In the genomic region with DNA sequence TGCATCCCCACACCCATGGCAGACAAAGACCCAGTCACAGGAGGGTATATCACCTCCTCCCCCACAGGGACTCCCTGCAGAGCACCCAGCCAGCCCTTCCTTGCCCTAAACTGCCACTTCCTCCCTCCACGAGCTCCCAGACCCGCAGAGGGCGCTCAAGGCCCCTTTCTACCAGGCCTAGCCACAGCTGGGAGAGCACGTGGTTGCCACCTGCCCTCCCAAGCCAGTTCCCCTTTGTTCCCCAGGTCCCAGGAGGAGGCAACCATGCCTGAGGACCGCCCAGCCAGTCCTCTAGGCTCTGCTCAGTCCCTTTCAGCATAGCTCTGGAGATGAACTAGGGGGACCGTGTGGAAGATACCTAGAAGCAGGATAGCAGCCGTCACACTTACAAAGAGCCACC, we compare ENCODE assay signal across 9 mouse cellular contexts. TPM values are rescaled to one million over a fixed set of nuclear protein-coding genes. Genes with fewer than 3 reads are reported as not detected.
DNase-seq lines count a peak whose midpoint lies in the region; ATAC-seq and TF ChIP-seq lines count a peak whose summit lies in the region.
"Had no signal": no experiment of that assay in that cellular context is flagged by ENCODE, and none has a peak within 500 bp of the region (broad histone marks: within the 10 kb centered on the region; RNA-seq: fewer than 3 reads in every experiment).

No protein-coding gene starts in this region.

- no peaks in the 10 kb centered on the region for H3K9me3 ChIP-seq in forebrain, embryonic 12.5 days
- no peaks in the 10 kb centered on the region for H3K9me3 ChIP-seq in lung, embryonic 14.5 days (ENCODE audit: low read depth, low read length)

- H3K36me3 ChIP-seq in forebrain, embryonic 12.5 days (replicated peaks), result no peaks in the 10 kb centered on the region
- H3K36me3 ChIP-seq in lung, embryonic 14.5 days (ENCODE audit: insufficient read depth), result no peaks in the 10 kb centered on the region

- ATAC-seq in forebrain, embryonic 12.5 days (ENCODE audit: low FRiP score), result peak; percentile 79
- peak; percentile 23 for ATAC-seq in lung, embryonic 14.5 days (ENCODE audit: insufficient read depth)

- TF ChIP-seq CTCF in layer of hippocampus, adult 2 months (conservative IDR thresholded peaks at IDR 0.05), result peak; percentile 87
- TF ChIP-seq CTCF in lung, embryonic 14.5 days (IDR thresholded peaks at IDR 0.05; ENCODE audit: low read depth), result peak; percentile 81

- no peak overlapping the region for H3K4me2 ChIP-seq in forebrain, embryonic 12.5 days
- H3K4me2 ChIP-seq in lung, embryonic 14.5 days, result no peak overlapping the region

- H3K4me3 ChIP-seq in forebrain, embryonic 12.5 days (replicated peaks), result no peak overlapping the region
- H3K4me3 ChIP-seq in layer of hippocampus, adult 2 months, result no peak overlapping the region
- no peak overlapping the region for H3K4me3 ChIP-seq in lung, embryonic 14.5 days (ENCODE audit: low read depth, low read length)

- DNase-seq in ES-CJ7 (ENCODE audit: low read depth, low spot score), result peak; percentile 99
- DNase-seq in adrenal gland, postnatal 36 days, result peak; percentile 89 to 93
- peak; percentile 89 to 93 for DNase-seq in heart, postnatal 10 days
- peak; percentile 82 to 84 for DNase-seq in layer of hippocampus, adult 2 months (ENCODE audit: low spot score in 2 of 2)
- DNase-seq in lung, embryonic 14.5 days, result peak; percentile 83
- DNase-seq in retina, postnatal 1 day, result peak; percentile 95
- DNase-seq in urinary bladder, postnatal 10 days (ENCODE audit: low spot score), result peak; percentile 52

- H3K27ac ChIP-seq in forebrain, embryonic 12.5 days, result peak overlapping the region; percentile 75
- peak overlapping the region; percentile 84 for H3K27ac ChIP-seq in layer of hippocampus, adult 2 months
- H3K27ac ChIP-seq in lung, embryonic 14.5 days (ENCODE audit: low read depth), result no peak overlapping the region
- H3K27ac ChIP-seq: macrophage had no signal

- 5% methylated on average over 7 of the region's 7 CpGs for WGBS in forebrain, embryonic 12.5 days
- 15% methylated on average over 7 of the region's 7 CpGs for WGBS in lung, embryonic 14.5 days

- peaks cover 53% of the 10 kb centered on the region for H3K4me1 ChIP-seq in forebrain, embryonic 12.5 days
- peaks cover 12% of the 10 kb centered on the region for H3K4me1 ChIP-seq in lung, embryonic 14.5 days (ENCODE audit: insufficient read depth)

- no peak overlapping the region for H3K9ac ChIP-seq in forebrain, embryonic 12.5 days
- no peak overlapping the region for H3K9ac ChIP-seq in lung, embryonic 14.5 days

- intact Hi-C loops in heart, postnatal 10 days (cut with DNase I), result no loop called here

- no peaks in the 10 kb centered on the region for H3K27me3 ChIP-seq in forebrain, embryonic 12.5 days
- no peaks in the 10 kb centered on the region for H3K27me3 ChIP-seq in lung, embryonic 14.5 days (ENCODE audit: insufficient read depth, low read length)

RNA-seq across cellular contexts. Expression of a gene that starts 17.1 kb away (rescaled TPM):
- total RNA-seq in adrenal gland, postnatal 36 days (2021), result 100 to 1,000 TPM; 546 to 552 TPM
- 3,257 and 3,328 TPM in 2 replicates for polyA plus RNA-seq in forebrain, embryonic 12.5 days (2016; fragmentation: Nextera tagmentation; extraction: Ambion mirVana)
- 100 to 1,000 TPM; 535 to 599 TPM for total RNA-seq in heart, postnatal 10 days (2021)
- total RNA-seq in layer of hippocampus, adult 2 months (2021), result 100 to 1,000 TPM; 478 to 491 TPM
- polyA plus RNA-seq in lung, embryonic 14.5 days (2014; fragmentation: Nextera tagmentation; extraction: Ambion mirVana), result 3,453 and 3,547 TPM in 2 replicates
